Mouse (Mus musculus): ENCODE measurements around the gene Rnf187. TPM values are rescaled to one million over a fixed set of nuclear protein-coding genes. Genes with fewer than 3 reads are reported as not detected.
A peak's percentile ranks its signal among the peaks of the same experiment; 100 is the strongest.

Gene Rnf187
- polyA plus RNA-seq, 1 experiment from 2014 or later, result 315 TPM

DNA sequence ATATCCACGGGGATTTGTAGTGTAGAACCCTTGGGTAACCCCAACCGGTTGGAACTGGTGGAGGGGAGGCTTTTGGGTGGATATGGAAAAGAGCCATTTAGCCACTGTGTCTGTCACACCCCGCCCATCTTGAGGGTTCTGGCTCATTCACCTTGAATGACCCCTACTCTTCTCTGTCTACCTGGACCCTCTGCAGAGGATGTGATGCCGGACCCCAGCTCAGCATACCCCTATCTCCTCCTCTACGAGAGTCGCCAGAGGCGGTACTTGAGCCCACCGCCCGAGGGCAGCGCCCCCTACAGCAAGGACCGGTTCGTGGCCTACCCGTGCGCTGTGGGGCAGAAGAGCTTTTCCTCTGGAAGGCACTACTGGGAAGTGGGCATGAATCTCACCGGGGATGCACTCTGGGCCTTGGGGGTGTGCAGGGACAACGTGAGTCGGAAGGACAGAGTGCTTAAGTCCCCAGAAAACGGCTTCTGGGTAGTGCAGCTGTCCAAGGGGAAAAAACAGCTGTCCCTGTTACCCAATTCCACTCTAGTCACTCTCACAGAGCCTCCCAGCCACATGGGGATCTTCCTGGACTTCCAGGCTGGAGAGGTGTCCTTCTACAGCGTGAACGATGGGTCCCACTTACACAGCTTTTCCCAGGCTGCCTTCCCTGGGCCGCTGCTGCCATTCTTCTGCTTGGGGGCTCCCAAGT is 32.3 kb upstream of the Rnf187 start:
- Histone ChIP-seq H3K4me3 (ENCODE audit: low read depth, low read length) (no peak overlapping the region), H3K4me2 (ENCODE audit: low read depth, low read length) (no peak overlapping the region), H3K27me3 (ENCODE audit: control insufficient read depth, insufficient read depth, low read length) (no peaks in the 10 kb centered on the region), H3K4me1 (ENCODE audit: control insufficient read depth, insufficient read depth, low read length) (no peaks in the 10 kb centered on the region), H3K36me3 (replicated peaks; ENCODE audit: control insufficient read depth, insufficient read depth, low read depth, low read length) (no peaks in the 10 kb centered on the region), H3K9me3 (replicated peaks; ENCODE audit: control insufficient read depth, low read length) (no peaks in the 10 kb centered on the region), H3K27ac (replicated peaks; ENCODE audit: low read depth, low read length) (no peak overlapping the region), H3K9ac (replicated peaks; ENCODE audit: low read length) (no peak overlapping the region)
- DNase-seq (ENCODE audit: low spot score) (no peak), ATAC-seq (replicated peaks; ENCODE audit: insufficient number of reproducible peaks, low FRiP score, low TSS enrichment, low read depth) (peak; percentile 39; the same call in 1 of the 2 replicates)
- 90% methylated on average over 21 of the region's 21 CpGs for WGBS

DNA sequence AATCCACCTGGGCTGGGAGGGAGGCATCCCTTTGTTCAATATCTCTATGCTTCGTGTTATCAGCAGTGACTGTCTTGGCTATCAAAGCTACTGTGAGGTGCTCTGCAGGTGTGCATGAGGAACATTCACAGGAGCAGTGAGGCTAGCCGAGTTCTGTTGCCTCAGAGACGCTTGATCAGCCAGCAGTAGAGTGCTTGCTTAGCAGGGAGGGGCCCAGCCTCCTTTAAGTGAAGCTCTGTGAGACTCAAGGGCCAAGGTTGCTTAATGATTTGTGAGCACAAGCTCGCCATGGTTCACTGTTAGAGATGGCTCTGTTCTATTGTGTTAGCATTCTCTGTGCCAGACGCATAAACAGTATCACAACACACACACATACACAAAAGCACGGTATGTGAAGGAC is 30.9 kb upstream of the Rnf187 start:
- WGBS, result 82% methylated on average over 6 of the region's 6 CpGs
- DNase-seq (ENCODE audit: low spot score), result no peak
- H3K36me3 ChIP-seq (replicated peaks; ENCODE audit: control insufficient read depth, insufficient read depth, low read depth, low read length), result no peaks in the 10 kb centered on the region
- no peak overlapping the region for H3K4me3 ChIP-seq (ENCODE audit: low read depth, low read length)
- no peaks in the 10 kb centered on the region for H3K9me3 ChIP-seq (replicated peaks; ENCODE audit: control insufficient read depth, low read length)
- no peak for ATAC-seq (replicated peaks; ENCODE audit: insufficient number of reproducible peaks, low FRiP score, low TSS enrichment, low read depth)
- H3K27me3 ChIP-seq (ENCODE audit: control insufficient read depth, insufficient read depth, low read length), result no peaks in the 10 kb centered on the region
- no peaks in the 10 kb centered on the region for H3K4me1 ChIP-seq (ENCODE audit: control insufficient read depth, insufficient read depth, low read length)
- no peak overlapping the region for H3K4me2 ChIP-seq (ENCODE audit: low read depth, low read length)
- no peak overlapping the region for H3K9ac ChIP-seq (replicated peaks; ENCODE audit: low read length)
- no peak overlapping the region for H3K27ac ChIP-seq (replicated peaks; ENCODE audit: low read depth, low read length)

GRCm38 (mm10) chr11:58969027-58969426 is 30.3 kb upstream of the Rnf187 start:
- Histone ChIP-seq H3K4me1 (ENCODE audit: control insufficient read depth, insufficient read depth, low read length) (no peaks in the 10 kb centered on the region), H3K36me3 (replicated peaks; ENCODE audit: control insufficient read depth, insufficient read depth, low read depth, low read length) (no peaks in the 10 kb centered on the region), H3K9ac (replicated peaks; ENCODE audit: low read length) (no peak overlapping the region), H3K4me2 (ENCODE audit: low read depth, low read length) (no peak overlapping the region), H3K27ac (replicated peaks; ENCODE audit: low read depth, low read length) (no peak overlapping the region), H3K4me3 (ENCODE audit: low read depth, low read length) (no peak overlapping the region), H3K27me3 (ENCODE audit: control insufficient read depth, insufficient read depth, low read length) (no peaks in the 10 kb centered on the region), H3K9me3 (replicated peaks; ENCODE audit: control insufficient read depth, low read length) (no peaks in the 10 kb centered on the region)
- no peak for DNase-seq (ENCODE audit: low spot score)
- 90% methylated on average over 8 of the region's 8 CpGs for WGBS
- no peak for ATAC-seq (replicated peaks; ENCODE audit: insufficient number of reproducible peaks, low FRiP score, low TSS enrichment, low read depth)

- Histone ChIP-seq H3K36me3 (replicated peaks; ENCODE audit: control insufficient read depth, insufficient read depth, low read depth, low read length) (no peaks in the 10 kb centered on the region), H3K4me3 (ENCODE audit: low read depth, low read length) (no peak overlapping the region), H3K27ac (replicated peaks; ENCODE audit: low read depth, low read length) (no peak overlapping the region), H3K27me3 (ENCODE audit: control insufficient read depth, insufficient read depth, low read length) (no peaks in the 10 kb centered on the region; the same call in 1 of the 2 replicates), H3K9me3 (replicated peaks; ENCODE audit: control insufficient read depth, low read length) (no peaks in the 10 kb centered on the region), H3K9ac (replicated peaks; ENCODE audit: low read length) (no peak overlapping the region), H3K4me2 (ENCODE audit: low read depth, low read length) (no peak overlapping the region), H3K4me1 (ENCODE audit: control insufficient read depth, insufficient read depth, low read length) (no peaks in the 10 kb centered on the region)
- ATAC-seq (replicated peaks; ENCODE audit: insufficient number of reproducible peaks, low FRiP score, low TSS enrichment, low read depth) (no peak; the same call in 1 of the 2 replicates), DNase-seq (ENCODE audit: low spot score) (no peak)
- WGBS, result 82% methylated on average over 7 of the region's 7 CpGs
Observed at GRCm38 (mm10) chr11:58968551-58968950, 29.8 kb upstream of the Rnf187 start.

GRCm38 (mm10) chr11:58967346-58967745 is 28.6 kb upstream of the Rnf187 start:
- no peak overlapping the region for H3K27ac ChIP-seq (replicated peaks; ENCODE audit: low read depth, low read length)
- H3K9me3 ChIP-seq (replicated peaks; ENCODE audit: control insufficient read depth, low read length), result no peaks in the 10 kb centered on the region
- WGBS, result 97% methylated on average over 1 of the region's 1 CpGs
- DNase-seq (ENCODE audit: low spot score) (no peak), ATAC-seq (replicated peaks; ENCODE audit: insufficient number of reproducible peaks, low FRiP score, low TSS enrichment, low read depth) (no peak)
- H3K27me3 ChIP-seq (ENCODE audit: control insufficient read depth, insufficient read depth, low read length), result no peaks in the 10 kb centered on the region; the same call in 1 of the 2 replicates
- no peaks in the 10 kb centered on the region for H3K36me3 ChIP-seq (replicated peaks; ENCODE audit: control insufficient read depth, insufficient read depth, low read depth, low read length)
- H3K4me3 ChIP-seq (ENCODE audit: low read depth, low read length), result no peak overlapping the region
- H3K4me2 ChIP-seq (ENCODE audit: low read depth, low read length), result no peak overlapping the region
- H3K9ac ChIP-seq (replicated peaks; ENCODE audit: low read length), result no peak overlapping the region
- no peaks in the 10 kb centered on the region for H3K4me1 ChIP-seq (ENCODE audit: control insufficient read depth, insufficient read depth, low read length)

GRCm38 (mm10) chr11:58965001-58965760 is 26.5 kb upstream of the Rnf187 start:
- no peak overlapping the region for H3K27ac ChIP-seq (replicated peaks; ENCODE audit: low read depth, low read length)
- no peaks in the 10 kb centered on the region for H3K9me3 ChIP-seq (replicated peaks; ENCODE audit: control insufficient read depth, low read length)
- ATAC-seq (replicated peaks; ENCODE audit: insufficient number of reproducible peaks, low FRiP score, low TSS enrichment, low read depth), result no peak
- H3K36me3 ChIP-seq (replicated peaks; ENCODE audit: control insufficient read depth, insufficient read depth, low read depth, low read length), result no peaks in the 10 kb centered on the region
- no peak overlapping the region for H3K4me2 ChIP-seq (ENCODE audit: low read depth, low read length)
- no peak for DNase-seq (ENCODE audit: low spot score)
- H3K4me1 ChIP-seq (ENCODE audit: control insufficient read depth, insufficient read depth, low read length), result no peaks in the 10 kb centered on the region
- H3K9ac ChIP-seq (replicated peaks; ENCODE audit: low read length), result no peak overlapping the region
- H3K27me3 ChIP-seq (ENCODE audit: control insufficient read depth, insufficient read depth, low read length), result peaks cover 5% of the 10 kb centered on the region; the same call in 1 of the 2 replicates
- no peak overlapping the region for H3K4me3 ChIP-seq (ENCODE audit: low read depth, low read length)
- WGBS, result 46% methylated on average over 12 of the region's 12 CpGs

GRCm38 (mm10) chr11:58964216-58964615 is 25.5 kb upstream of the Rnf187 start:
- no peaks in the 10 kb centered on the region; the same call in 1 of the 2 replicates for H3K4me1 ChIP-seq (ENCODE audit: control insufficient read depth, insufficient read depth, low read length)
- ATAC-seq (replicated peaks; ENCODE audit: insufficient number of reproducible peaks, low FRiP score, low TSS enrichment, low read depth), result no peak
- WGBS, result 85% methylated on average over 7 of the region's 7 CpGs
- H3K4me2 ChIP-seq (ENCODE audit: low read depth, low read length), result no peak overlapping the region
- no peak overlapping the region for H3K4me3 ChIP-seq (ENCODE audit: low read depth, low read length)
- peaks cover 5% of the 10 kb centered on the region; the same call in 1 of the 2 replicates for H3K27me3 ChIP-seq (ENCODE audit: control insufficient read depth, insufficient read depth, low read length)
- no peaks in the 10 kb centered on the region for H3K9me3 ChIP-seq (replicated peaks; ENCODE audit: control insufficient read depth, low read length)
- H3K9ac ChIP-seq (replicated peaks; ENCODE audit: low read length), result no peak overlapping the region
- H3K27ac ChIP-seq (replicated peaks; ENCODE audit: low read depth, low read length), result no peak overlapping the region
- H3K36me3 ChIP-seq (replicated peaks; ENCODE audit: control insufficient read depth, insufficient read depth, low read depth, low read length), result no peaks in the 10 kb centered on the region
- no peak for DNase-seq (ENCODE audit: low spot score)

DNA sequence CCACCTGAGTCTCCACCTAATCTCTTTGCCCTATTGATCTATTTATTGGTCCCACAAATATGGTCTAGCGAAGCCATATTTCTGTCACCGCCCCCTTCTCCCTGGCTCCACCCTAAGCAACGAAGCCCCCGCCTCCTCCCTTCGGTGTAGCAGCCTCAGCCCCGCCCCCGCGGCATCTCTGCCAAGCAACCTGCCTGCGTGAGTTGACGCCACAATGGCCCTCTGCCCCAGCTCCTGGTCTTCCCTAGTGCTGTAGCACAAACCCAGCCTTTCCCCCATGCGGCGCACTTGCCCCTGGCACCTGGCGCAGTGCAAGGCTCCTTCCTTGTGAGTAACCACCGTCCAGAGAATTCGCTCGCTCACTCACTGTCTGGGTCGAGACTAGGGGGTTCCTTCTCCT is 24.8 kb upstream of the Rnf187 start:
- WGBS, result 34% methylated on average over 17 of the region's 17 CpGs
- Histone ChIP-seq H3K4me2 (ENCODE audit: low read depth, low read length) (no peak overlapping the region), H3K36me3 (replicated peaks; ENCODE audit: control insufficient read depth, insufficient read depth, low read depth, low read length) (no peaks in the 10 kb centered on the region), H3K4me3 (ENCODE audit: low read depth, low read length) (no peak overlapping the region), H3K9ac (replicated peaks; ENCODE audit: low read length) (peak overlapping the region; percentile 6), H3K4me1 (ENCODE audit: control insufficient read depth, insufficient read depth, low read length) (no peaks in the 10 kb centered on the region; the same call in 1 of the 2 replicates), H3K27me3 (ENCODE audit: control insufficient read depth, insufficient read depth, low read length) (peaks cover 5% of the 10 kb centered on the region; the same call in 1 of the 2 replicates), H3K27ac (replicated peaks; ENCODE audit: low read depth, low read length) (no peak overlapping the region), H3K9me3 (replicated peaks; ENCODE audit: control insufficient read depth, low read length) (no peaks in the 10 kb centered on the region)
- DNase-seq (ENCODE audit: low spot score) (no peak), ATAC-seq (replicated peaks; ENCODE audit: insufficient number of reproducible peaks, low FRiP score, low TSS enrichment, low read depth) (no peak)
